Mouse (Mus musculus): ENCODE measurements around the gene Traip. TPM values are rescaled to one million over a fixed set of nuclear protein-coding genes. Genes with fewer than 3 reads are reported as not detected.

The Traip gene
- polyA plus RNA-seq, 1 experiment from 2014 or later = 30.7 TPM

GRCm38 (mm10) chr9:108017127-108017526 lies 67.2 kb downstream of the Traip start:
- H3K4me2 ChIP-seq = no peak overlapping the region
- H3K4me1 ChIP-seq (ENCODE audit: insufficient read depth) = no peaks in the 10 kb centered on the region
- H3K36me3 ChIP-seq (ENCODE audit: insufficient read depth) = peaks cover 17% of the 10 kb centered on the region; the same call in 1 of the 2 replicates
- no peak for TF ChIP-seq CTCF (IDR thresholded peaks at IDR 0.05; ENCODE audit: low read depth)
- H3K9me3 ChIP-seq (ENCODE audit: low read depth, low read length) = no peaks in the 10 kb centered on the region
- no peak for DNase-seq
- WGBS = 83% methylated on average over 3 of the region's 3 CpGs
- H3K9ac ChIP-seq = no peak overlapping the region
- no peak overlapping the region for H3K27ac ChIP-seq (ENCODE audit: low read depth)
- H3K4me3 ChIP-seq (ENCODE audit: low read depth, low read length) = no peak overlapping the region
- no peak for ATAC-seq (ENCODE audit: insufficient read depth)
- no peaks in the 10 kb centered on the region for H3K27me3 ChIP-seq (ENCODE audit: insufficient read depth, low read length)

GRCm38 (mm10) chr9:108020741-108021140 lies 70.8 kb downstream of the Traip start:
- ATAC-seq (ENCODE audit: insufficient read depth) (no peak), DNase-seq (no peak)
- Histone ChIP-seq H3K4me1 (ENCODE audit: insufficient read depth) (no peaks in the 10 kb centered on the region), H3K36me3 (ENCODE audit: insufficient read depth) (peaks cover 21% of the 10 kb centered on the region), H3K27me3 (ENCODE audit: insufficient read depth, low read length) (no peaks in the 10 kb centered on the region), H3K9ac (no peak overlapping the region), H3K9me3 (ENCODE audit: low read depth, low read length) (no peaks in the 10 kb centered on the region), H3K27ac (ENCODE audit: low read depth) (no peak overlapping the region), H3K4me3 (ENCODE audit: low read depth, low read length) (no peak overlapping the region), H3K4me2 (no peak overlapping the region)
- no peak for TF ChIP-seq CTCF (IDR thresholded peaks at IDR 0.05; ENCODE audit: low read depth)
- 97% methylated on average over 1 of the region's 1 CpGs for WGBS

Other genes with a start within 250 kb of the Traip start
- 16.7 and 22.1 TPM in 2 replicates for gene Sema3f, start 239.7 kb upstream of the Traip start, polyA plus RNA-seq (2014; fragmentation: Nextera tagmentation; extraction: Ambion mirVana)
- 176 and 184 TPM in 2 replicates for gene Rbm5, start 179.1 kb upstream of the Traip start, polyA plus RNA-seq (2014; fragmentation: Nextera tagmentation; extraction: Ambion mirVana)
- gene Rbm6, start 76.9 kb upstream of the Traip start, polyA plus RNA-seq (2014; fragmentation: Nextera tagmentation; extraction: Ambion mirVana) = 73.2 and 74.4 TPM in 2 replicates
- gene Mon1a, start 62.0 kb upstream of the Traip start, polyA plus RNA-seq (2014; fragmentation: Nextera tagmentation; extraction: Ambion mirVana) = 11.9 and 13.0 TPM in 2 replicates
- 1.7 and 2.2 TPM in 2 replicates for gene Mst1r, start 43.3 kb upstream of the Traip start, polyA plus RNA-seq (2014; fragmentation: Nextera tagmentation; extraction: Ambion mirVana)
- not detected in 2 replicates for gene Actl11, start 21.7 kb upstream of the Traip start, polyA plus RNA-seq (2014; fragmentation: Nextera tagmentation; extraction: Ambion mirVana)
- gene Camkv, start 14.5 kb upstream of the Traip start, polyA plus RNA-seq (2014; fragmentation: Nextera tagmentation; extraction: Ambion mirVana) = 2.7 TPM in 2 replicates
- 18.1 and 18.8 TPM in 2 replicates for gene Uba7, start 25.4 kb downstream of the Traip start, polyA plus RNA-seq (2014; fragmentation: Nextera tagmentation; extraction: Ambion mirVana)
- 4.0 and 4.5 TPM in 2 replicates for gene Gm20661, start 32.9 kb downstream of the Traip start, polyA plus RNA-seq (2014; fragmentation: Nextera tagmentation; extraction: Ambion mirVana)
- 74.2 and 81.8 TPM in 2 replicates for gene Inka1, start 35.7 kb downstream of the Traip start, polyA plus RNA-seq (2014; fragmentation: Nextera tagmentation; extraction: Ambion mirVana)
- gene Cdhr4, start 42.4 kb downstream of the Traip start, polyA plus RNA-seq (2014; fragmentation: Nextera tagmentation; extraction: Ambion mirVana) = 7.7 and 8.3 TPM in 2 replicates
- 0.30 and 0.37 TPM in 2 replicates for gene Gm20662, start 46.2 kb downstream of the Traip start, polyA plus RNA-seq (2014; fragmentation: Nextera tagmentation; extraction: Ambion mirVana)
- 28.4 and 29.3 TPM in 2 replicates for gene Ip6k1, start 52.4 kb downstream of the Traip start, polyA plus RNA-seq (2014; fragmentation: Nextera tagmentation; extraction: Ambion mirVana)
- gene Gmppb, start 99.1 kb downstream of the Traip start, polyA plus RNA-seq (2014; fragmentation: Nextera tagmentation; extraction: Ambion mirVana) = 22.2 and 25.7 TPM in 2 replicates
- 3.1 and 3.4 TPM in 2 replicates for gene Amigo3, start 103.0 kb downstream of the Traip start, polyA plus RNA-seq (2014; fragmentation: Nextera tagmentation; extraction: Ambion mirVana)
- 0.18 and 0.20 TPM in 2 replicates for gene Mst1, start 130.3 kb downstream of the Traip start, polyA plus RNA-seq (2014; fragmentation: Nextera tagmentation; extraction: Ambion mirVana)
- 27.9 and 30.9 TPM in 2 replicates for gene Rnf123, start 133.2 kb downstream of the Traip start, polyA plus RNA-seq (2014; fragmentation: Nextera tagmentation; extraction: Ambion mirVana)
- 49.4 and 49.9 TPM in 2 replicates for gene Apeh, start 144.5 kb downstream of the Traip start, polyA plus RNA-seq (2014; fragmentation: Nextera tagmentation; extraction: Ambion mirVana)
- gene Bsn, start 240.2 kb downstream of the Traip start, polyA plus RNA-seq (2014; fragmentation: Nextera tagmentation; extraction: Ambion mirVana) = 0.15 and 0.24 TPM in 2 replicates